Mouse (Mus musculus): ENCODE measurements around the gene Mctp1.

Gene Mctp1

DNA sequence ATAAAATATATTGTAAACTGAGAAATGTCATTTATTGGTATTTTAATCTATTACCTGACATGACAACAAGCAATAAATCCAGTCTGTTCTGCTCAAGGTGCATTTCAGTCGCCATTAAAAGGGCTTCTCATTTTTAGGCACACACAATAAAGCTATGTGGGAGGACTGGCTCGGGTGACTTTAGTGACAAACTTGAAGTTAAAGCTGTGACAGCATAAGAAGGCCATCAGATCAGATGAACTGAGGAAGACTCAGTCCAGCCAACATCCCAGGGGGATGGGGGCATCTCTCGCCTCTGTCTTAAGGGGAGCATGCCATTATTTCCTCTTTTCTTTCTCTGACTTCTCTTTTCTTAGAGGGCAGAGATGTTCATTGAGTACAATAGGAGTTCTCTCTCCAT is 453.7 kb downstream of the Mctp1 start:
- DNase-seq, result no peak

DNA sequence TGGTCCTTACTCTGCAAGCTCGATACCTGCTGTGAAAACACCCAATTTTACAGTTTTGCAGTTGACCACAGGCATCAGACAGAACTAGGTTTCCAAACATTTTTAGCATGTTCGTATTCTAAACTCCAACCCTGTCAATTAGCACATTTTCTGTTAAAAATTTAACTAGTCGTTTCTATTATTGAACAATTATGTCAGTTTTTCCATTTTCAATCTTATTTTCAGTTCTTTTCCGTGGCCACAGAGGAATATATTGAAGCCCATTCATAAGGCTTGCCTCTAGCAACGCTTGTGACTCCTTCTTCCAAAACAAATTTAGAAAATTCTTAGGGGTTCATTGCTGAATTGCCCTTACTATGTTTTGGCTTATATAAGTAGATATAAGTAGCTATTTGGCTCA is 456.4 kb downstream of the Mctp1 start:
- DNase-seq, result no peak

DNA sequence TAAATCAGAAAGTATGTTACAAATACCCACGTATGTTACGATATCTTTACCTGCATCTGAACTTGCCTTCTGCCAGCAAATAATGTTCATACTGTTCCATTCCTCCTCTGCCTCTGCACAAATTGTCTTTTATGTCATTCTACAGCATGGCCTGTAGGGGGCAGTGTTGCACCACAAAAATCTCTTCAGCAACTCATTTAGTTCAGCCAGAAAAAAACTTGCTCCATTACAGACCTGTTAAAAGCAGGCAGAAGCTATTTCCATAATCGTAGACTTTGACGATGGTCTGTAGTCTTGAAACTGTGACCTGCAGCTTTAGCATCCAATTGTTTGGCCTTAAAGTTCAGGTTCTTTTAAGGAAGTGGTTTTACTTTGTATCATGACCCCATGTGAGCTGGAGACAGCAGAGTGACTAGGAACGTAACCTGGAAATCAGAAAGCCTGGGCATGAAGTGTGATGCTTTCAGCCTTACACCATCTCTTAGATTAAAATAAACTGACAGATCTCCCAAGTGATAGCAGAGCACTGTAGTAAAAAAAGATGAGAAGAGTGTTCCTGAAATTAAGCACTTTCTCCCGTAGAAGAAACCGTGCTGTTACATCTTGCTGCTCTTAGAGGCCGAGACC is 460.4 kb downstream of the Mctp1 start:
- peak; percentile 65 to 69 for DNase-seq

DNA sequence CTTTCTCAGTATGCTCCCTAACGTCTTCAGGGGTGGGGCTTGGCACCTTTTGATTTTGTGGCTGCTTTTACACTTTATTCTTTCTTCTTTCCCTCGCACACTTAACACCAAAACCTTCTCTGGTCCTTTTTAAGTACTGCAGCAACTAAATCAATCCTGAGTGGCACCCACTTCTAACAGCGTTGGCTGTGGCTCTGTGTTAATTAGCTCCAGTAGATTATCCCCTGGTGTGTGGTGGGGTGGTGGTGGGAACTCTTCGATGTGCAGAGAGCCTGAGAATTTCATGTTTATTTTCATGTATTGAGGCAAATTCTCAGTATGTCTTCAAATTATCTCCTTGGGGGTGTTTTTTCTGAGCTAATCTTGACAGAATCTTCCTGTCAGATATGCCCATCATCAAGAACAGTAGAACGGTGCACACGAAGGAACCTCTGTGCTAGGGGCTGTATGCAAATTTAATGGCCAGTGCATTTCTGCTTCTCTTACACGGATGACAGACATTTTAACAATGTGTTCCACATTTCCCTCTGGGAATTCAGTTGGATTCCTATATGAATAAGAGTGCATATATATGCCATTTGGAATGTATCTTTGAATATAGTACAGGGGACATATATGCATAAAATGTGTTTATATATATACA is 466.2 kb downstream of the Mctp1 start:
- DNase-seq, result no peak

DNA sequence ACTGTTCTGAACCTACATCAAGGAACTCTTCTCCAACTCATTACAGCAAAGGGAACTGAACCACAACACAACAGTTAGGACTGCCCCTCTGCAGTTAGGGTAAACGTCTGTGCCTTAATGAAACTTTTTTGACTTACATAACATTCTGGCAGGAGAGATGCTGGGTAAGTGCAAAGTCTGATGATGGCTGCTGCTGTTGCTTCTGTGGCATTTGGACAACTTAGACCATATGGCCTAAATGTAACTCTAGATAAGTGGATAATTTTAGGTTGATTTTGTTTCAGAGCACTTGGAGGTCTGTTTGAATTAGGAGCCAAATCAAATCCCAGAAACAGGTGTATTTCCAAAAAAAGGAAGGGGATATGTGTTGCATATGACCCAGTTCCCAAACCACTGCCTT is 470.0 kb downstream of the Mctp1 start:
- DNase-seq, result no peak

DNA sequence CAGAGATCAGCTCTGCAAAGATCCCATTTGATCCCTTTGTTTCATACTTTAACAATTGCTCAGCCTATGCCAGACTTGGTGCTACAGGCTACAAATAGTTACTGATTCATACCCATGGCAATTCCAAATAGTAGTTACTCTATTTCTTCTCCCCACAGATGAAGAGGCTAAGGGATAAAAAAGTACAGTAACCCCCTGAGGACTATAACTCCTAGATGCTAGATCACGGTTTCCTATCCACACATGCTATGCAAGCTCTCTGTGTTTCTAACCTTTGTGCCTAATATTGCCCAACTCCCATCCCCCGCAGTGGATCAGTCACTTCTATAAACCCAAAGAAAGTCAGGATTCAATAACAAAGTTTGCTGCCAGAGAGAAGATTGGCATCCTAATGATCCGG is 470.7 kb downstream of the Mctp1 start:
- DNase-seq, result no peak

DNA sequence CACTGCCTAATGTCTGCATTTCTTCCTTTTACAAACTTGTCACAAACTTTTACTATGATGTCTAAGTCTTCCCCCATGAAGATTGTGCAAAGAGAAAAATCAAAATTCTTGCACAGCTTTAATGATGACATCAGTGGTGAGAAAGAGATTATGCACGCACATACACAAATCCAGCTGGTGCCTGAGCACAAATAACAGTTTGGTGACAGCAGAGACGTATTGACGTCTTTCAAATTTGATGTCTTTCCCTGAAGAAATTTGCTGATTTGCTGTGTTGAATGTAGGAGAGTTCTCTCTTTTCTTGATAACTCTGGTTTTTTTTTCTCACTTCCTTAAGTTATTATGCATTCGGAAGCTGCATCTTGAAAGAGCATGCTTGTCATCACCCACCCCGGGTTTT is 472.7 kb downstream of the Mctp1 start:
- DNase-seq, result no peak

DNA sequence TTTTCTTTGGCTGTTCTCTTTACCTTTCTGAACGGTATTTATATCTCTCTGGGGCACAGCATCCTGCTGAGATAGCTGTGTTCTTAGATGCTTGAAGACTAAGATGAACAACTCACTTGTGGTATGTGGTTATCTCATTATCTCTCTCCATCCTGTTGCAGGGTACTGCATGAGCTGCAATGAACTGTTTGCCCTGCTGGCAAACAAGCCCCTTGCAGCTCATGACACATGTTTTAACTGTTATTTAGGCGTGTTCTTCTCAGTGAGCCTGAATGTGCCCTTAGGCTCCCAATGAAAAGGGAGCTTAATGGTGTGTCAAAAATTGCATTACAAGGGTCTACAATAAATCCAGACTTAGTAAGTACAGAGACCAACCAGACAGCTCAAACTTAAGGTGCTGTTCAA is 473.7 kb downstream of the Mctp1 start:
- DNase-seq, result no peak

DNA sequence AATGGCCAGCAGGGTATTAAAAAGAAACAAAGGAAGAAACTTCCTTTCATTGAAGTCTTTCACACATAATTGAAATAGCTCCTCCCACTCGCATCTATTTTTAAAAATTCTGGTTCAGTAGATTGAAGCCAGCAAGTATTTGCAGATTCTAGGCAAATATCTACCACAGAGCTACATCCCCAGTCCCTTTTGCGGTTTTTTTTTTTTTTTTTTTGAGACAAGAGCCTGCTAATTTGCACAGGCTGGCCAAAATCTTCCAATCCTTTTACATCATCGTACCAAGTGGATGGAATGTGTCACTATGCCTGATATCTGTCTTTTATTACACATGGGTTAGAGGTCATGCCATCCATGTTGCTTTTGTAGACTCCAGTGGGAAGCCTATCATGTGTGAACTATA is 486.0 kb downstream of the Mctp1 start:
- DNase-seq, result no peak

DNA sequence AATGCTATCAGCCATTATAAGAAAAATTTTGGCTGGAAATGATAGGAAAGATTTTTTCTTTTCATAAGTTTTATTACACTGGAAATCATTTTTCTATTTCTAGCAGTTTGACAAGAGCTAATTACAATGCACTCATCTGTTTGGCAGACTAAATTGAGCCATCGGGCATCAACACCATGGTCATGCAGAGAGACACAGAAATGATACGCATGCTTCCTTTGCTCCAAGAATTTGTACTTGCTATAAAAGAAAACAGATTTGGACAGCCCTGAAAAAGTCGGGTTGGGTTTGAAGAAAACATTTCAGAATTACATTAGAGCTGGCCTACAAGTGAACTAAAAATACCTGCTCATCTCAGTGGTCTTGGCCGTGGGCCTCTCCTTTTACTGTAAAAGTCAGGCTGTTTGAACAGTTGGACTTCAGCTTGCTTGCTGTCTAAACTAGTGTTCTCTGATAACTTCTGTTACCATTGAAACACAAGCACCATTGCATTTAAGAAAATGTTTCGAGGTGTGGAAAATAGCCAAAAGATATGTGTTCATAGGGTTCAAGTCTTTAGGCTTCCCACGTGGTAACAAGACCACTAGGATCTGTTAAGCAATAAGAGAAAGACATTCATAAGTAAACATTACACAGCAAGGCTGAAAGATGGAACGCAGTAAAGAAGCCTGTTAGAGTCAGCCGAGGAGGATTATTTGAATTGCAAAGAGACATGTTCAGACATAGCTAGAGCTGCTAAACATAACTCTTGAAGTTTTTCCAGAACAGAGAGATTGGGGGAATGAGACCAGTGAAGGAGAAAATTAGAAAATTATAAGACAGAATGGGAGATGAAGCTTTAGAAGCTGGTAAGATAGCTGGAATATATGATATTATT is 493.8 kb downstream of the Mctp1 start:
- no peak for DNase-seq

DNA sequence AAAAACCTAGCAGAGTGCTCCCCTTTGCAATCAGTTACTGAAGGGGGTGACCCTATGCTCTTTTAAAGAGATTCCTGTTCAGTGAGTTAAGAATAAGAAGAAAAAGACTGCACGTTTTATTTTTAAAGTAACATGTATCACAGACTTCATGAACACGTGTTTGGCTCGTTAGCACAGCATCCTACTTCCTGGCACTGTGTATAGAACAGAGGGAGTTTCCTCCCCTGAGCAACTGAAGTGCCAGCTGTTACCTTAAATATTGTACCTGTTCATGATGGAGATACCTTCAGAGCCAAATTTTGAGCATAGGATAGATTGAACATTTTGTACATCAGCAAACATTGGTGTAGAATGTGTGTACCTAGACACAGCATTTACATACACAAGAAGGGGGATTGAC is 494.7 kb downstream of the Mctp1 start:
- DNase-seq, result no peak

DNA sequence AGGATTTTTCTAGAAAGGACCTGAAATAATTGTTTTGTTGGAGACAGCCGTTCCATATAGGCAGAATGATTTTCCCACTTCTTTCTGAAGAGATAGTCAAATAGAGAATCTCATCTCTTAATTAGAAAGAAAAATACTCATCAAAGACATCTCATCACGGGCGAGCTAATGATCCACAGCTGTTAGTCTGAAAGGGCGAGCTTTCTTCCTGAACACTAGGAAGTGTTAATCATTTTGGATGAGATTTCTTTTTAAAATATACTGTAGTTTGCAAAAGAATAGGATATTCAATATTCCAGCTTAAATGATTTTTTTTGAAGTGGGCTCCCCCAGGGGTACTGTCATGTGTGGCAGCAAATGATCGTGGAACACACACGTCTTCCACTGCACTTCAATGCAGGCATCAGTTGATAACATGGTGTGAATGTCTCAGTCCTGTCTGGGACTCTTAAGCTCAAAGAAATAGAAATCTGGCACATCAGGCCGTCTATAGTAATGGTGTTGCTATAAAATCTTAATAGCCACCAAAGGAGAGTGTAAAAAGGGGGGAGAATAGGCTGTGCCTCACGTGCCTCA is 500.3 kb downstream of the Mctp1 start:
- no peak for DNase-seq

DNA sequence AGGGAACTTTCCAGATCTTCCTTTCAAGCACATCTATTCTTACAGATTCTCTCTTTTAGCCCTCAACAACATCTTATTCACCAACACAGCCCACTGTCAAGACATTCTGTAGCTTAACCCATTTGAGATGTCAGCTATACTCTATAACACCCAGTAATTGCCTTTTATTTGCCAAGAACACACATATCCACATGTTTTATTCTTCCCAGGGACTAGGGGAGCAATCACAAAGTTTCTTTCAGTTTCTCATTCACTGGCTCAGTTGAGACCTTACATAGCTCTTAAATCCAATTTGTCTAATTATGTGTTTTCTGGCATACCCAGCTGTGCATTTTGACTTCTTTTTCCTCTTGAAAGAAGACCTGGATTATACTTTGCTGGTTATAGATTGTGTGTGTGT is 508.7 kb downstream of the Mctp1 start:
- no peak for DNase-seq

DNA sequence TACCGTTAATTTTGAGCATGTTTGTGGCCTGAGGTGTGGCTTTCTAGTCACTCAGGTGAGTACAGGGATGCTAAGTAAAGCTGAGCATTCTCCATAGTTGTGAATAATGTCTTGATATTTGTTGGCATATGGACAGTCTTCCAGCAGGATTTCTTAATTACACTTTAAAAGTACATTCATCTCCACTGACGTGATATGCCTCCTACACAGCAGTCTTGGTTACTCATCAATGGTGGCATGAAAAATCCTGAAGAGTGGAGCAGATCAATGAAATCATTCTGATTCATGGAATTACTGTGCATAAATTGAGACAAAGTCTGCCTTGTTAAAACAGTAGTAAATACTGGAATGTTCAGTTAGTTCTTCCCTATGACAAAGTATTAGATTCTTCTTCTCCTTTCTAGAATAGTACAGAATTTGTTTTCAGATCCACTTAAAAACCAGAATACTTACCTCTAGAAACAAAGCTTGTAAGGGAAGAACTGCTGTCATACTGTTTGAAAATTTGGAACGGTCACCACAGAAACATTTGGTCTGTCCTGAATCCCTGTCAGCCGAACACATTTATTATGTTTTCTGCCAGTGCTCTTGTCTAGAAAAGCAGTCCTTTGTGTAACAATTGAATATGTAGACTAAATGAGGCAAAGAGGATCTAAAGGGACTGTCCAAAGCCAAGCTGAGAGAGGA is 511.6 kb downstream of the Mctp1 start:
- no peak for DNase-seq

DNA sequence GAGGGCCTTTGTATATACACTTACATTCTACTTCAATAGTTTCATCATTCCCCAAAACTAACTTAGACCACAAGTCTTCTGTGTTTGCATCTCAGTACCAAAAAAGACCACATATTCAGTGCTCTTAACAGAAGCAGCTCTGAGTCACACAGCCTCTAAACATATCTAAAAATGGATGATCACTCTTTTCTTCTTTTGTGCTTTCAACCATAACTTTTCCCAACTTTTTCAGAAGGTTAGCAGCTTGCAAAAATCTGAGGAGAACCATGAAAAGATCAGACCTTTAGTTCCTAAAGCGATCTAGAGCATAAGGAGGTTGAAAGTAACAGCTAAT is 512.1 kb downstream of the Mctp1 start:
- no peak for DNase-seq

DNA sequence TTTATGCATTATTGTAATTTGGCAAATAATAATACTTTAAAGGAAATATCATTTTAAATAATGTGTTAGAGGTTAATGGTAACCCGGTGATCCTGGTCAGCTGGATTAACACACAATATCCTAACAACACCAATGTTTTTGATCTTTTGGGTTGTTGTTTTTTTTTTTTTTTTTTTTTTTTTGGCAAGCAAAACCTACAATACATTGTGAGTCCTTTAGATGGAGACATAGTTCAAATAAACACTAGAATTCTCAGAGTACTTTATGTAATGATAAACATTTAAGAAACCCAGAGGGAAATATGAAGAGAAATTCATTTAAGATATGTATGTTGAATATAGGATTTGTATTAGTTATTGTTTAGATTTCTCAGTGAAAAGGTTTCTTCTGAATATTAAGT is 534.0 kb downstream of the Mctp1 start:
- no peak for DNase-seq

DNA sequence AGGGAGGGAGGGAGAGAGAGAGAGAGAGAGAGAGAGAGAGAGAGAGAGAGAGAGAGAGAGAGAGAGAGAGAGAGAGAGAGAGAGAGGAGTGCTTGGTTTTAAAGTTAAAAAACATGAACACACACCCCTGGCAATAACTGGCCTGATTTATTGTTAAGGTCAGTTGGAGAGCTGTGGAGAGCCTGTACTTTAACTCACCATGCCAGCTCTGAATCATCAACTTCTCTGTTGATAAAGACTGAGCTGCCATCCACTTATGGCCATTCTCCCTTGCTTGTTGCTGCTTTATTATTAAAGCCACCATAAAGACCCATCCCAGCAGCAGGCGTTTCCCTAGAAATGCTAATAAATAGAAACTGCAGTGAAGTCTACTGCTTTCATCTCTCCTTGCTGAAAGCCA is 542.5 kb downstream of the Mctp1 start:
- DNase-seq, result no peak

DNA sequence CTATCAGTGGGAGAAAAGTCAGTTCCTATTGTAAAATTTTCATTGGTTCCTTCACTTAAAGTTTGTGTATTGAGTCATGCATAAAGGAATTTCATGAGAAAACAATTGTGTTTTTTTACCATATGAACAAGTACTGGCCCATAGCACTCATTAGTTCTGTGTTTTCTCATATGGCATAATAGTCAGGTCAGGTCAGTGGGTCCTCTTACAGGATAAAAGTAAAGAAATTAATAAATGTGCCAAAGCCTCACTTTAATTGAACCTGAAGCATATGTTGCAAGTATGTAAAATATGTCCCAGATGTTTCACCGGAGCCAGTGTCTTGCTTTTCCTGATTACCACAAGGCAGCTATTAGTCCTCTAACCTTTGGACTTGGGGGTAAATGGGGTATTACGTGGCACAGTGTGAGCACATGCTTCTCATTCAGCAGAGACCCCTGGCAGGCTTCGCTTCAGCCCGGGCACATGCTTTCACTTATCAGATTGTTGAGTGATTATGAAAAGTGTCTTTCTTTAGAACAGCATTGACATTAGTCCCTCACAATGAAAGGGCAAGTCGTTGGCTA is 543.6 kb downstream of the Mctp1 start:
- DNase-seq, result no peak

DNA sequence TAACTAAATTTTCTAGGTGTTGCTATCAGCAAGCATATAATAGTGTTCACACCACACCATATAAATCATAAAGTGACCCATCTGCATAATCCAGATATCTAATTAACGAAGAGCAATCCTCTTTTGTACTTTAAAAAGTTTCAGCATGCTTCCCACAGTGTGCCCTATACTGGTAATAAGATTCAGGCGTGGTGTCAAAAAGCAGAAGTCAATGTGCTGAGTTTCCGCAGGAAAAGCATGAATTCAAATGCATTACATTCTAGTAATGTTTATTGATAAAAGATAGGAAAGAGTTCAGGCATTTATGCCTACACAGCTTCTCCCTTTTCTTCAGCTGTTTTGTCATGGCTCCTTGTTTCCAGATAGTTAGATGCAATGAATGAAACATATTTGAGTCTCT is 544.8 kb downstream of the Mctp1 start:
- DNase-seq, result no peak

DNA sequence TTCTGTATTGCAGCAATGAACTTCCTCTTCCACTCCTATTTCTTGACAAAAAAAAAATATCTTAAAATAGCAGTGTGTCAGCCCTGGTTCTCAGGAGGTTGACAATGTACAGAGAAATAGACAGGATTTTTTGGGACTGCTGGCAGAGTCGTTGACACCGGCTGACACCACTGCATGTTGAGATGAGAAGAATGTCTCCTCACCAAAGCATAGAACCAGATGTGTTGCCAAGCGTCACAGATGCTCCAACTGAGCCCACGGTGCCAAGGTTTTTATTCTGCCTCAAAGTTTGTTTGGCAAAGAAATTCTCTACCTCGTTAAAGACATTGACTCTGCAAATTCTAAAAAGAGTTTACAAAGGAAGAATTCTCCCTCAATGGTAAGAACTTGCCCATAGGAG is 548.6 kb downstream of the Mctp1 start:
- DNase-seq, result no peak

DNA sequence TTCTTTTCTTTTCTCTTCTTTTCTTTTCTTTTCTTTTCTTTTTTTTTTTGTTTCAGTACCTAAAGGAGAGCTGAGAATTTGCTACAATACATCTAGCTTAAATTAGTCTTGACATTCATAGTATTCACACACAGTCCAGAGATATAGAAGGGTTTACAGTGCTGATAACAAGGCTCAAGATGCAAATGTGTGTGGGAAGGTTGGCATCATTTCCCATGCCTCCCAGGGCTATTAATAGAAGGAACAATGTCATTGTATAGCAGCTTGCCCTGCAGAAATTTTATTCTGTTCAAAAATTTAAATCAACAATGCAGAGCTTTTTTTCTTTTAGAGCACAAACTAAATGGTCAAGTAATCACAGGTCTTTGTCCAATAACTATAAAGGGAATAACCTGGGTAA is 564.9 kb downstream of the Mctp1 start:
- no peak for DNase-seq

DNA sequence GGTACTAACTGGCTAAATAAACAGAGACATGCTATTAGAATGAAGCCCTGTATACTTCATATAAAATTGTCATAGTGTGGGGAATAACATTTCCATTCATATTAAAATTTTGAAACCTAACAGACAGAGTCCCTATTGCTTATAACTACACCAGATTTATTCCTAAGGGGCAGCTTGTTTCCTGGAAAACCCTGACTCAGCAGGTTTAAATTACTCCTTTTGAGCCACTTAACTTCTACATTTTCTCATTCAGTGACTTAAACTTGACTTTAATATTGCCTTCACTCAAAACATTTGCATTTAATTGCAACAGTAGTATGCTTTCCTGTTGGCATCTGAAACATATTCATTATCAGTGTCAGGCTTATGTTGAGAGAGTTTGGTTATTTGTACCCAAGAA is 583.3 kb downstream of the Mctp1 start:
- DNase-seq, result no peak

DNA sequence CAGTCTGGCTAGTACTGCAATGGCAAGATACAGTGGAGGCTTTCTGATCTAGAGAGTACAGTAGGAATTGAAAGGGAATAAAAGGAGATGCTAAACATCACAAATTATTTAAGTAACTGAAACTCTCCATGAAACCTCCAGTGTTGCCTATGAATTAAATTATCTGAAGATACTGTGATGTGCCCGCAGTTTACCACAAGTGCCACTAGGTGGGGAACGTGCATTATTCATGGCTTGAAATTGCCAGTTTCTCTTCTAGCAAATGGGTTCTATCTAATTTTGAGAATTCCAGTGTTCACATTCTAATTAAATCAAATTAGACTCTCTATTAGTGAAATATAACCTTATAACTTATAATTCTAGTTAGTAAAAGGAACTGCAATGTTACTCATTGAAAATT is 585.1 kb downstream of the Mctp1 start:
- peak; percentile 20 to 28 for DNase-seq
